Mouse (Mus musculus): Measurements from ENCODE around the gene Phykpl.
"Not testable (repeated sequence)": the region's sequence is repeated elsewhere in the genome, so short reads cannot be mapped to it uniquely, and the experiment has no call there.

The Phykpl gene

DNA sequence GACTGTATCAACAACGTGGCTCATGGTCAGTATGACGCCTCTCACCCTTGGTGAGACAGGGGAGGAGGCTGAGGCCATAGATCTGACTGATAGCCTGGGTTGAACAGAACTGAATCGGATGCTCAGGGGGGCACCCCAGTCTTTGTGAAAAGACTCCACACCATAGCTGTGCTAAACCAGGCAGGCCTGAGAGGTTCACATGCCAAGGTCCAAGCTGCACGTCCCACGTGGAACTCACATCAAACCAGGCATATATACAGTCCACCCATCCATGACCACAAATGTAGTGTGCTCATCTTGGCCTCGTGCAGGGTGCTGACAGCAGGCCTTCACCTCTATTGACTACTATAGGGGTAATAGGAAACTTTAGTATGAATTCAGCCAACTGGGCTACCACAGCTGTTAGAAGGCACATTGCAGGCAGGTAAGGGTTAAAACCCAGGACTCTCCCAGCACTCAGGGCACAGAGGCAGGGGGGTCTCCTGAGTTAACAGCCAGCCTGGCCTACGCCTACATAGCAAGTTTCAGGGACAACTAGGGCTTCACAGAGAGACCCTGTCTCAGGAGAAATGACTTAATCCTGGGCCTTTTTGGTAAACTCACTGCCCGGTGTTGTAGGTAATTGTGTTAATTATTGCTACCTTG, 1.2 kb downstream of the Phykpl start:
- DNase-seq (ENCODE audit: extremely low read depth, low read depth, low spot score), result no peak

DNA sequence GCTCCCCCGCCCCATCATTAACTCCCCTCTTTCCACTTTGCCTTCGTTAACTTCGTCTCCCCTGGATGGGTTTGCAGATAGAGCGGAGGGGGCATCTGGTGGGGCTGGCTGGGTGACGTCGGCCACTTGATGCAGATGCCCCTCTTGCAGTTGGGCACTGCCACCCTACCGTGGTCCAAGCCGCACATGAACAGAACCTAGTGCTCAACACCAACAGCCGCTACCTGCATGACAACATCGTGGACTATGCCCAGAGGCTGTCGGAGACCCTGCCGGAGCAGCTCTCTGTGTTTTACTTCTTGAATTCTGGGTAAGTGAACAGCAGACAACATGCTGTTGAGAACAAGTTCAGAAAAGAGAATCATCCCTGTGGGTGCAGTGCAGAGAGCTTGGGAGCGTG, 1.9 kb downstream of the Phykpl start:
- DNase-seq (ENCODE audit: extremely low read depth, low read depth, low spot score), result no peak

DNA sequence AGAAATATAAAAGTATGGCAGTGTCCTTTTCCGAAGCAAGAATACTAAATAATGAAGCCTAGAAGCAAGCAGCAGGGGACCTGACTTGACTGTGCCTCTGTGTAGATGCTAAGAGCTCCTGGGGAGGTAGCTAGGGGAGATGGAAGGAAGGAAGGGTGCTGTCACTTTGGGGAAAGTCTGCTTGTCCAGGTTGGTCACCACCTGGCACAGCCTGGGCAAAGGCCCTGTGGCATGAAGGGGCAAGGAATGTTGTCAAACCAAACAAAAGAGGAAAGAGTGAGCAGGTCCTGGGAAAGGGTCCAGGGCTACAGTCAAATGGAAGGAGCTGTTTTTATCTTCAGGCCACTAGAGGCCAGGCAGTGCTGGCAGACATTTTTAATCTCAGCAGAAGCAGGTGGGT, 2.5 kb downstream of the Phykpl start:
- no peak for DNase-seq (ENCODE audit: extremely low read depth, low read depth, low spot score)

DNA sequence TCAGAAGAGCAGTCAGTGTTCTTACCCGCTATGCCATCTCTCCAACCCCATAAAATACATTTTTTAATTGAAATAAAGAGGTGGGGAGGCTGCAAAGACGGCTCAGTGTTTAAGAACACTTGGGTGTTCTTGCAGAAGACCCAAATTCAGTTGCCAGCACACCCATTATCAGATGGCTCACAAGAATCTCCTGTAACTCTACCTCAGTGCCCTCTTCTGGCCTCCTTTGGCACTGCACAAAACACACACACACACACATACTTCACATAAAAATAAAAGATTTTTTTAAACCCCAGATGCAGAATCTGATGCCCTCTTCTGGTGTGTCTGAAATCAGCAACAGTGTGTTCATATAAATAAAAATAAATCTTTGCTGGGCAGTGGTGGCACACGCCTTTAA, 4.3 kb downstream of the Phykpl start:
- DNase-seq (ENCODE audit: extremely low read depth, low read depth, low spot score), result no peak

DNA sequence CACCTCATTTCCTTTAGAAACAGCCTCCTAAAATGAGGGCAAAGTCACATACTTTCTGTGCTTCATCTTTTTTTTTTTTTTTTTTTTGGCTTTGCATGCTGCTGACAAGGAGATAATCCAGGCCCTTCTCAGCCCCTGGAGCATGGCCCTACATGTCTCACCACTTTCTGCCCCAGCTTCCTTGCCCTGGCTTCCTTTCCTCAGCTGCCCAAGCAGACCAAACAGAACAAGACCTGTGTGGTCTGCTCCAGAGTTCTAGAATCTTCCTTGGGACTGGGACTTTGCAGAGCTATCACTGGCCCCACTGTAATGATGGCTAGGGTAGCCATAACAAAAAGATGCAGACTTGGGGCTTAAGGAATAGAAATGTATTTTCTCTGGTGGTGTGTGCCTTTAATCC, 5.4 kb downstream of the Phykpl start:
- DNase-seq (ENCODE audit: extremely low read depth, low read depth, low spot score), result no peak

DNA sequence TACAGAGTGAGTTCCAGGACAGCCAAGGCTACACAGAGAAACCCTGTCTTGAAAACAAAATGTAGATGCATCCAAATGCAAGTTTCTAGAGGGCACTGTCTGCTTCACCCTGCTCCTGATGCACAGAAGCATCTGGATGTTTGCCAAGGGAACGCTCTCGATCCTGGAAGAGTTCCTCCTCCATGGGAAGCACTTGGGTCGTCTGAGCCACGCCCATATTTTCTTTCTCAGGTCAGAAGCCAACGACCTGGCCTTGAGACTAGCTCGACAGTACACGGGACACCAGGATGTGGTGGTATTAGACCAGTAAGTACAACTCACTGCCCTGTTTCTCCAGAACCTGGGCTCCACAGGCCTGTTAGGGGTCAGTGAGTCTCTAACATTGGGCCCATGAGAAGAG, 6.6 kb downstream of the Phykpl start:
- no peak for DNase-seq (ENCODE audit: extremely low read depth, low read depth, low spot score)

DNA sequence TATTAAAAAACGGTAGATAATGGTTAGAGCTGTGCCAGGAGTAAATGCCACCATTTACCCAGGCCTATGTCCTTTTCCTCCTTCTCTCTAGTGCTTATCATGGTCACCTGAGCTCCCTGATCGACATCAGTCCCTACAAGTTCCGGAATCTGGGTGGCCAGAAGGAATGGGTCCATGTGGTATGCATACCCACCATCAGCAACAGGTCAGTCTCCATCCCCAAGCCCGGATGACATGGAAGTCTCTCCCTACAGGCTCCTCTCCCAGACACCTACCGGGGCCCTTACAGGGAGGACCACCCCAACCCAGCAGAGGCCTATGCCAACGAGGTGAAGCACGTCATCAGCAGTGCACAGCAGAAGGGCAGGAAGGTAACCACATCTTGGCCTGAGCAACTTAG, 7.4 kb downstream of the Phykpl start:
- no peak for DNase-seq (ENCODE audit: extremely low read depth, low read depth, low spot score)

DNA sequence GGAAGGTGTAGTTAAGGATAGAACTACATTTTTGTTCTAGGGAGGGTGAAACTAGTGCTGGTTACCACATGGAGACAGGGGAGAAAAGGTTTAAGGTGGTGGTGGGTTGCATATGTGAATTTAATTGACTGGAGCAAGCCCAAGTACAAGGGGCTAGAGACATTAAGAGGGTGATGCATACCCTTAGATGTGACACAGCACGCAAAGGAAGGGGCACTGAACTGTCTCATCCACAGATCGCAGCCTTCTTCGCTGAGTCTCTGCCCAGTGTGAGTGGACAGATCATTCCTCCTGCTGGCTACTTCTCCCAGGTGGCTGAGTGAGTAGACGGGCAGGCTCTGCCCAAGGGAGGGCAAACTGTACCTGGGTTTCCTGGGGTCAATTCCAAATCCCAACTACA, 8.8 kb downstream of the Phykpl start:
- no peak for DNase-seq (ENCODE audit: extremely low read depth, low read depth, low spot score)

DNA sequence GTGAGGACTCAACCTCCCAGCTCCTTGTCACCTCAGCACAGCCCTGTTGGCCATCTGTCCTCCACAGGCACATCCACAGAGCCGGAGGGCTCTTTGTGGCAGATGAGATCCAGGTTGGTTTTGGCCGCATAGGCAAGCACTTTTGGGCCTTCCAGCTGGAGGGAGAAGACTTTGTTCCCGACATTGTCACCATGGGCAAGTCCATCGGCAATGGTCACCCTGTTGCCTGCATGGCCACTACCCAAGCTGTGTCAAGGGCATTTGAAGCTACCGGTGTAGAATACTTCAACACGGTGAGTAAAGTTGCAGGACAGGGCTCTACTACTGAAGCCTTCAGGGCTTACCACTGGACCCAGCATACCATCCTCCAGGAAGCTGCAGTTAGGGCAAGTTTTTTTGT, 9.3 kb downstream of the Phykpl start:
- no peak for DNase-seq (ENCODE audit: extremely low read depth, low read depth, low spot score)

DNA sequence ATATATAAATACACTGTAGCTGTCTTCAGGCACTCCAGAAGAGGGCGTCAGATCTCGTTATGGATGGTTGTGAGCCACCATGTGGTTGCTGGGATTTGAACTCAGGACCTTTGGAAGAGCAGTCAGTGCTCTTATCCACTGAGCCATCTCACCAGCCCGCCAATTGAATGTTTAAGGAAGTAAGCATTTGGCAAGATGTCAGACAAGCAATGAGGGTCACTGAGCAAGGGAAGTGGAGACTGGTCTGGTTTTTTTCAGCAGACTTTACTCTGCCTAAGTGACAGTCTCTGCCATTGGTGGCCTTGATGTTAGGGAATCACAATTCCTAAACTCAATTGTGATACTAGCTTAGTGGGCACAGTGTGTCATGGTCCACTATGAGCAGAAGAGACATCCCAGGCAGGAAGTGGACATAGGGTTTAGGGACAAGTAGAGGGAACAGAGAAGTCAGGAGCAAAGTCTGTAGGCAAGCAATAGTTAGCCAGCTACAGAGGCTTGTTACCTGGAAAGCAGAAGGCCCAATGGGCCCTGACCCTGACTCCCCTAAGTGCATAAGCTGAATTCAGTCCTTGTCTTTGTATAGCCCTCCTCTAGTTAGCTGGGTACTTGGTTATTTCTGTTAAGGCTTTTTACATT, 10.3 kb downstream of the Phykpl start:
- DNase-seq (ENCODE audit: extremely low read depth, low read depth, low spot score), result no peak

DNA sequence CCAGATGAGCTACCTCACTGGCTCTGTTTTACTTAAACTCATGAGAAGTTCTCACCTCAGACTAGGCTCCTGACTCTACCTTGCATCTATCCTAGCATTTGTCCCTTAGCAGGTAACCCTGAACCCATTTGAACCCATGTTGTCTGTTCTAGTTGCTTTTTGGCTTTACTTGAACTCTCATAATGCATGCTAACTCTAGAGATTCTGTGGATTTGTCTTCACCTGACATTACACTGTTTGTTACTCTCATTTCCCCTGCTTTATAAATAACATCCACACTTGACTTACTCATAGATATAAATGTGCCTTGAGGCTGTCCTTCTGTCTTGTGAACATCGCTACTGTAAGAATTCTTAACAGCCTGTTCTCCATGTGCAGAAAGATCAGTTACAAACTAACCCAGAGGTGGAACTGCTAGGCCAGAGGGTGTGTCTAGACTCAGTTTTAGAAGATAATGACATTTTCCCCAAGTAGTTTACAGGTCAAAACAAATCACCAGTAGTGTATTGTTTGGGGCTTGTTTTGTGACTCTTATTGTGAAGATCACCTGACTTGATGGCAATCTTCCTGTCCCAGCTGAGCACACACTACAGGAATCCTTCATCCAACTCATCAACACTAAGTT, 11.0 kb downstream of the Phykpl start:
- no peak for DNase-seq (ENCODE audit: extremely low read depth, low read depth, low spot score)

DNA sequence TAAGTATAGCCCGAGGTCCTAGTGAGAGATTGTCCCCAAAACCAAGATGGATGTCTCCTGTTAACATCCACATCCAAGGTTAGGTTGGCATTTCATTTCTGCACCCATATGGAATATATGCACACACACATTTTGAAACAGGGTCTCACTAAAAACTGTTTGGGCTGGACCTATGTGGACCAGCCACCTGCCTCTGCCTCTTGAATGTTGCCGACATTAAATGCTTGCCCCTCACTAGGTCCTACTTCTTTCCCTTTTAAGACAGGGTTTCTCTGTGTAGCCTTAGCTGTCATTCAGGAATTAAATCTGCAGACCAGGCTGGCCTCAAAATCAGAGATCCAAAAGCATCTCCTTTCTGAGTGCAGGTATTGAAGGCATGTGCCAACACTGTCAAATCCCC, 13.0 kb downstream of the Phykpl start:
- DNase-seq (ENCODE audit: extremely low read depth, low read depth, low spot score), result no peak

DNA sequence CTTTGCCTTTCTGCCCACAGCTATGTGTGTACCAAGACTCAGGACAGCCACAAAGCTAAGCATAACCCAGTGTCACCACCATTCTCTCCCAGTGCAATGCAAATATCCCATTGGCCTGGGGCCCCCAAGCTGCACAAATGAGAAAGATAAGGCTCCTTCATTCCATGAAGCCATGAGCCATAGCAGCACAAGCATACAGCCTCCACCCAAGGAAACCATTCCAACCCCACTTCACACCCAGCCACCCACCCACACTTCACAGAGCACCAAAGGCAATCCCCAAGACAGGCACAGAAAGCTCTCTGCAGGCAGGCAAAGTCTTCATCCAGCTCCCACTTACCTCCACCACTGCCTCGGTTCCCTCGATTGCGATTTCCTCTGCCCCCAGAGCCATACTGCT, 17.7 kb downstream of the Phykpl start:
- no peak for DNase-seq (ENCODE audit: extremely low read depth, low read depth, low spot score)

DNA sequence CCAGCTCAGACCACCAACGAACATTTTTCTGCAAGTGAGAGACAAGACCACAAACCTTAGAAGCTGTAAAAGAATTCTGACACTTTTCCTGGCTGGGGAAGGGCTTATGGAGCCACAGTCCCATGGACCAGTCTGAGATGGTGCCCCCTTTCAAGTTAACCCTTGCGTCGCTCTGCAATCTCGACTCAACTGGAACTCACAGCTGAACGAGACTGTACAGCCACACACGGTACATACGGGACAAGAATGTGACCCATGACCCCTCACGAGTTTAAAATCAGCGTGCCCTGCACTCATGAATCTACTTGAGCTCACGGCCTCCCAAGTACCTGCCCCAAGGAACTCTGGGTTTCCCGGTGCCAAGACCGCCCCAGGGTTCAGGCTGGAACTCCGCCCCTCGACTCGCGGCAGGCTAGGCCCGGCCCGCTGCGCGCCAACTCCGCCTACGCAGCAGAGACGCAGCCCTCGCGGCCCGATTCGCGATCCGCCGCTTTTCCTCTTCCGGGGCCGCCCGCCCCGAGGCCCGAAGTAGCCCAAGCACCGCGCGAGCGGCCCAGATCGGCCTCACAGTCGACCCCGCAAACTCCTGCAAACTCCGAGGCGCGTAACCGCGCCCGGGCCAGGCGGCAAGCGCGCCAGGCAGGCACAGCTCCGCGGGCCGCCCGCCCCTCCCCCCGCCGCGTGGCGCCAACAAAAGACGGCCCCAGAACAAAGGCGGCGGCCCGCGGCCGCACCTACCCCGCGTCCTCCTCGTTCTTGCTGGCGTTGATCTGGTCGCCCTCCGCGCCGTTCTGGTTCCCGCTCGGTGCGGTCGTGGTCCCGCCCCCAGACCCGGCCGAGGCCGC, 21.3 kb downstream of the Phykpl start:
- DNase-seq (ENCODE audit: extremely low read depth, low read depth, low spot score), result no peak

DNA sequence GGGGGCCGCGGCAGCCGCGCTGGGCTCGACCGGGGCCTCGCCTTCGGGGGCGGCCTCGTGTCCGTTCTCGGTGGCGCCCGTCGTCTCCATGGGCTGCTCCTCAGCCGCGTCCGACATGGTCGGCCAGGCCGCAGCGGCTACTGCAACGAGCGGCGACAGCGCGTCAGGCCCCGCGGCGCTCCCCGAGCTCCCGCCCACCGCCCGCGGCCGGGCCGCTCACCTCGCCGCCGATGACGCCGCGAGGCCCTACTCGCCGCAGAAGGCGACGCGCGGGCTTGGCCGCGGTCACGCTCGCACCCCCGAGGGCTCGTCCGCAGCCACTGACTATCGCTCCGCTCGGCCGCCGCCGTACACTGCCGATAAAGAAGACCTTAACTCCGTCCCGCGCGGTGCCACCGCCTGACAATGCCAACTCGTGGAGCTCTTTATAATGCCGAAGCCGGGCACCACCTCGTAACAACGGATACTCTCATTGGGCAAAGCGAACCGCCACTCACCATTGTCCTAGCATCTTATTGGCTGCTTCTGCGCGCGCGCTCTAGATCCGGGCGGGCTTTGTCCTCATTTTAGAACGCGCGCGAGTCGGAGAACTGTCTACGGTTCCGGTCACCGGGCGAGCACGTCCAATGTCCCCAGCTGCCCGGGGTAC, 22.0 kb downstream of the Phykpl start, which contains the start of gene Hnrnpab:
Gene Hnrnpab (minus strand): TSS at position 401 of the 649 bp plus-strand sequence.
- no peak for DNase-seq (ENCODE audit: extremely low read depth, low read depth, low spot score)

DNA sequence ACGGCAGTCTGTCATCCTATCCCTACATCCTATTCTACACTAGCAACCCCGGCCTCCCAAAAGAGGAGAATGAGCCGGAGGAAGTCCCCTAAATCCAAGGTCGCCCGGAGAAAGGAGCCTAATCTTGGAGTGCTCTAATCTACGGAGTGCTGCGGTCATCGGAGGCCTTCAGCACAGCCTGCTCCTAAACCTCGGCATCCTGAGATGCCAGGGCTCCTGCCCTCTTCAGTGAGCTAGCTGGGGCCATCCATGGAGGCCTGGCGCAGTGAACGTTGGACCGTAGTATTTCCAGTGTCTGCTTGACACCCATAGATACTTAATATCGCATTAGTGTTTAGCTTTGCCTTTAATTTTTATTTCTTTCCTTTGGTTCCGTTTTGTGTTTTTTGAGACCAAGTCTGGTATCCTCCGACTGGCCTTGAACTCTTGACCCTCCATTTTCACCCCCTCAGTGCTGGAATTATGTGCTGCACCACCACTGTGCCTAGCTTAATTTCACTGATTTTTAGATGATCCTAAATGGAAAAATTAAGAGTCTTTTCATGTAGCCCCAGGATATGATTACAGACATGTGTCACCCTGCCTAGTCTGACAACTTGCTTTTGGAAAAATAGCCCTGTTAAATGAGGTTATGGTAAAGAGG, 22.7 kb downstream of the Phykpl start:
- no peak for DNase-seq (ENCODE audit: extremely low read depth, low read depth, low spot score)

DNA sequence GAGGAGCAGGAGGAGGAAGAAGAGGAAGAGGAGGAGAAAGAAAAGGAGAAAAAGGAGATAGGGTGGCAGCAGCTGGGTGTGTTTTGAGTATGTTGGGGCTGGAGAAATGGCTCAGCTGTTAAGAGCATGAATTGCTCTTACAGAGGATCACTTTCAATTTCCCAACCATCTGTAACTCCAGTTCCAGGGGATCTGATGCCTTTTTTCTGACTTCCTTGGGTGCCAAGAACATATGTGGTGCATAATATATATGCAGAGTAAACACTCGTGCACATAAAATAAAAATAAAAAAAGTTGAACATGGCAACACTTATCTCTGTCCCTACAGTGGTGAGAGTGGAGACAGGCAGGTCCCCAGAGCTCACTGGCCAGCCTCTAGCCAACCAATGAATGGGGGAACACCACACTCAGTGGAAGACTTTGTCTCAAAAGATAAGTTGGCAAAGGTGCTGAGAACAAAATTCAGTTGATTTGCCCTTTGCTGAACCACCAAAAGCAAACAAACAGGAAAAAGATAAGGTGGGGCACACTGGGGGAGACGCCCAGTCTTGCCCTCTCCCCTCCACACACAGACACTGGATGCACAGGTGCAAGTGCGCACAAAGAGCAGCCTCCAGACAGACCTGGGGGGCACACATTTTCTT, 24.8 kb downstream of the Phykpl start:
- no peak for DNase-seq (ENCODE audit: extremely low read depth, low read depth, low spot score)

DNA sequence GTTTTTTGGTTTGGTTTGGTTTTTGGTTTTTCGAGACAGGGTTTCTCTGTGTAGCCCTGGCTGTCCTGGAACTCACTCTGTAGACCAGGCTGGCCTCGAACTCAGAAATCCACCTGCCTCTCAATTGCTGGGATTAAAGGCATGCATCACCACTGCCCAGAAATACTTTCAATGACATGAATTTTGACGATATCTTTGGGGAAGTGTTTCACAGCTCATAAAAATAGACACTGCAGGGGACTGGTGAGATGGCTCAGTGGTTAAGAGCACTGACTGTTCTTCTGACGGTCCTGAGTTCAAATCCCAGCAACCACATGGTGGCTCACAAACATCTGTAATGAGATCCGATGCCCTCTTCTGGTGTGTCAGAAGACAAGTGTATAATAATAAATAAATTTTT, 25.4 kb downstream of the Phykpl start:
- DNase-seq (ENCODE audit: extremely low read depth, low read depth, low spot score), result not testable (repeated sequence)

DNA sequence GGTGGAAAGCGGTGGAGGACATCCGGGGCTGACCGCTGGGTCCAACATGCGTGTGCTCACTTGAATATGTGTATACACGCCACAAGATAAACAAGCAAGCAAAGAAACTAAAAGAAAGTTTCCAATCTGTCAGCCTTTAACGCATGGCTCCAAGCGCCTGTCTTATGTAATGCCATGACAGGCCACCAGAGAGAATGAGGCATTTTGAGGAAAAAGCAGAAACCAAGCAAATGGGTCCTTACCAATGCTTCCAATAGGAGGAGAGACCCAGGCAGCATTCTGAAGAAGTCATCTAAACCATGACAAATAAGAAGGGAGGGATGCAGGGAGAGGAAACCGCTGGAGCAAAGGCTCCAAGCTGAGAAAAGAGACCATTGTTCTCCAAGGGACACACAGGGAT, 29.7 kb downstream of the Phykpl start:
- DNase-seq (ENCODE audit: extremely low read depth, low read depth, low spot score), result no peak

DNA sequence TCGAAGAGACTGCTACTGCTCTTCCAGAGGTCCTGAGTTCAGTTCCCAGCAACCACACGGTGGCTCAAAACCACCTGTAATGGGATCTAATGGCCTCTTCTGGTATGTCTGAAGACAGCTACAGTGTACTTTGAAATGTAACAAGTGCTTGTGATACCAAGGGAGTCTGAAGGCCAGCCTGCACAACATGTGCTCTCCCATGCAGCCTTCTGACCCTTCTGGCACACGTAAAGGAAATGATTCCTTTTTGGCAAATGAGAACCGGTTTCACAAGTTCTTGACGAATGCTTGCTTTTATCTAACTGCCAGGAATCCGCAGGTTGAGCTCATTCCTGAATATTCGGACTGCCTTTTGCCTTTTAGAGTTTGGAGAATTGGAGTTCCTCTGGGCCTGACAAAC, 30.6 kb downstream of the Phykpl start:
- DNase-seq (ENCODE audit: extremely low read depth, low read depth, low spot score), result no peak

Data from fat pad, adult 2 months (tissue).